Mouse (Mus musculus) C2C12 (cell line): ENCODE data around the gene RPS10-NUDT3.

Experiments
- CEBPB ChIP-seq: IDR thresholded peaks from one replicate; pipeline ENCODE4 v1.6.1; 2011; ENCODE audit warnings: low read depth, mild to moderate bottlenecking, control low read depth, moderate library complexity
- CTCF ChIP-seq: IDR thresholded peaks from one replicate; pipeline ENCODE4 v1.5.1; 2011; ENCODE audit not compliant: control insufficient read depth, insufficient read depth, insufficient read length
- MAX ChIP-seq: IDR thresholded peaks from one replicate; pipeline ENCODE4 v1.6.1; 2011; ENCODE audit warnings: mild to moderate bottlenecking, control low read depth
- MYOD1 ChIP-seq: IDR thresholded peaks from one replicate; pipeline ENCODE4 v1.6.1; 2011; ENCODE audit warnings: low read depth; ENCODE audit not compliant: control insufficient read depth, insufficient read length
- USF1 ChIP-seq: IDR thresholded peaks from one replicate; pipeline ENCODE4 v1.6.1; 2011; ENCODE audit warnings: low read depth, mild to moderate bottlenecking, control low read depth, moderate library complexity

GRCm38 (mm10) chr17:27615388-27615787 lies 19.6 kb downstream of the RPS10-NUDT3 start:
- TF ChIP-seq CTCF (no peak), MYOD1 (no peak), MAX (no peak), USF1 (no peak), CEBPB (no peak)
